Mouse (Mus musculus) B cell, adult 67 days (primary cell): ENCODE data around the gene Fam8a1. TPM values are rescaled to one million over a fixed set of nuclear protein-coding genes. Genes with fewer than 3 reads are reported as not detected.

Source experiments
- total RNA-seq, 2 experiments: library from RNA; stranded (reverse); gene quantifications; 4 replicates each; pipeline ENCODE4 v1.2.4; 2023

The Fam8a1 gene
- total RNA-seq, result 10 to 100 TPM; 31.8 to 33.5 TPM

DNA sequence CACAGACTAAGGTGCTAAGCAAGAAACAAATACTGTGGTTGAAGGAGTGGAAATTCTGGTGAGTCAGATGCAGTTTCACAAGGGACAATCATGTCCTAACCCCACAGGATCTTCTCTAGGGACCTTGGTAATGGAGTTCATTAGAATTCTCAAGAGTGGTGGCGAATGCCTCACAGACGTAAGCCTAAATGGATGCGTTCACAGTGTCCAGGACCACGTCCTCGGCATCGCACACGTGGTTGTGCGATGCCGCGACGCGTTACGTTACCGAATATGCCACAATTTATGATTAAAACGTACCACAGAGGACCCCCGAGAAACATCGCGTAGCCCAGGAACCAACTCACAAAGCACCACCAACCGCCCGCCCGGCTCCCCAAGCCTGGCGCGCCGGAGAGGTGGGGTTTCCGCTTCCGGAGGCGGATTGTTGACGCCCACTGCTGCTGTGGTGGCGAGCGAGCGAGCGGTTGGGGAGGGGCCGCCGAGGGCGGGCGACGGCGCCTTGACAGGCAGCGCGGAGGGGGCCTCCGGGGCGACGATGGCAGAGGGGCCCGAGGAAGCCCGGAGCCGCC is at the start of gene Fam8a1:
Gene Fam8a1, plus strand, starts transcription at position 475 of the 572 bp plus-strand sequence.

Other genes with a start within 250 kb of the Fam8a1 start
- gene Cap2, start 167.7 kb upstream of the Fam8a1 start, total RNA-seq, result not detected
- gene Nup153, start 58.4 kb downstream of the Fam8a1 start, total RNA-seq, result 100 to 1,000 TPM; 278 to 313 TPM